Mouse (Mus musculus): ENCODE results near the gene Srebf2. TPM values are rescaled to one million over a fixed set of nuclear protein-coding genes. Genes with fewer than 3 reads are reported as not detected.
"Not testable (repeated sequence)": the region's sequence is repeated elsewhere in the genome, so short reads cannot be mapped to it uniquely, and the experiment has no call there.

The Srebf2 gene
- total RNA-seq, 2 experiments from 2014 or later, result 79.0 to 84.5 TPM

DNA sequence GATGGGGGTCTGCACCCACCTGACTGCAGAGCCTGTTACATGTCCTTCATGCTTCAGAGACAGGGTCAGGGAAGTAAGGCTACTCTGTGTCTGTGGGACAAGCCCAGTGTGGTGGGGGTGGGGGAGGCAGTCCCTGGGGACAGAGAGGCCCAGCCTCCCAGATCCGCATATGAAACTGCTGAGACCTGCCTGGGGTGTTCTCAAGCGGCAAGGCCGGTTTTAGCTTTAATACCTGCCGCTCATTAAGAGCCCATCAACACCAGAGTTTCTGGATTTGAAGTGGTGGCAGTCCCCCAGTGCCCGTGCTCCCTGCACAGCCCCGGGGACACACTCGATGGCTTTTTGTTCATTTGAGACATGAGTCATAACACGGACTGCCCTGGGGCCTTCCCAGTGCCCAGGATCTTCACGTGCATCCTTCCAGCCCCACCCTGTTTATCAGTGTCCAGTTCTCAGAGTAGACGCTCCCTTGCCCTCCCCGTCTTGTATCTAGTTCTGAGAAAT lies 82.6 kb downstream of the Srebf2 start:
- DNase-seq, result no peak

DNA sequence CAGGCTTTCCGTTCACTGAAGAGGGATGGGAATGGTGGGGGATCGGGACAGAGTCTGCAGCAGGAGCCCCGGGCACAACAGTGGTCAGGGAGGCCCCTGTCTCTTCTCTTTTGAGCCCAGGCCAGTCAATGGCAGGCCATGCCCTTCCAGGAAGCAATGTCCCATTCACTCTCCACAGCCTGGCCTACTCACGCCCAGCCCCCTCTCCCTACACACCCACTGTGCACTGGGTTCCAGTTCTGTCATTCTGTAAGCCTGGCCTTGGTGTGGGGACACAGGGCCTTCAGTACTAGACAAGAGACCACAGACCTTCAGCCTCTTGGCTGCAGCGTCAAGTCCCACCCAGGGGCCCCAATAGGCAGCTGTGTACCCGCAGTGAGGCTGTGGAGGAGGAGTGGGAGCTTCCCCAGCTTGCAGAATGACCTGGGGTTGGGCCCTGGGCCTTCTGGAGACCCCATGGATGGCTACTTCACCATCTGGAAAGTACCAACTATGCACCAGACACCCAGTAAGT lies 83.2 kb downstream of the Srebf2 start:
- DNase-seq, result no peak

DNA sequence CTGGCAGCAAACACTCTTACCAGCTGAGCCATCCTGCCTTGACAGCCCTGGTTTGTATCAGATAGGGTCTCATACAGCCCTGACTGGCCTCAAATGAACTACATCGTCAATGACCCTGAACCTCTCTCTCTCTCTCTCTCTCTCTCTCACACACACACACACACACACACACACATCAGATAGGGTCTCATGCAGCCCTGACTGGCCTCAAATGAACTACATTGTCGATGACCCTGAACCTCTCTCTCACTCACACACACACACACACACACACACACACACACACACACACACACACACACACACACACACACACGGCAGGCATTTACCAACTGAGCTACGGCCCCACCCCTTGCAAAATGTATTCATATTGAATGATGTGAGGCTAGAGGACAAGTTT lies 84.1 kb downstream of the Srebf2 start:
- DNase-seq, result no peak

DNA sequence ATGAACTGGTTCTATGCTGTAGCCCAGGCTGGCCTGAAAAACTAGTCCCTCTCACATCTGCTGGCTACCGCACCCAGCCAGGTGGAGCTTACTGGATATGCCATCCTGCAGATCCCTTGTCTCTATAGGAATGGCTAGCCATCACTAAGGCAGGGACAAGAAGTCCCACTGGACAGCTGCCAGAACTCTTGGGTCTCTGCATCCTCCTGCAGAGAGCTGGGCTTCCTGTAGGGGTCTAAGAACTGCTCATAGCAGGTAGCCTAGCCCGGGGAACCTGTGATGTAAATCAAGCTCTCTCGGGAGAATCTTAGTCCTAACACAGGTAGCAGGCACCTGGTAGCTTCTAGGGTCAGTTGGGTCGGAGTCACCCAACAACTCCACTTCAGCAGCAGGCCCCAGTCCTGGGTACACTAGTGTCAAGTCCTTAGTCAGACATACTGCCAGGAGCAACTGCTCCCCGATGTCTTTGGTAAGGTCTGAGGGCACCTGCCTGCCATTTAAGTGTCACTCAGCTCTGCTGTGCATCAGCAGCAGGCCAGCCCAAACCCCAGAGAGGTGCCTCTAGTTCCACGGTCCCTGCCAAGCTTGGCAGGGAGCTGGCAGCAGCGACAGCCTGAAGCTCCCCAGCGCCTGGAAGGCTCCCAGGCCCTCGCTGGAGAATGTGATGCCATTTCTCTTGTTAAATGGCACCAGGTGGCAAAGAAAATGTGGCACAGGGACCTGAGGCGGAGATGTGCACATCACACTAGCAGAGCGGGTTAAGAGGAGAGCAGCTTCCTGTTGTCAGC lies 84.8 kb downstream of the Srebf2 start:
- DNase-seq, result peak; percentile 39

DNA sequence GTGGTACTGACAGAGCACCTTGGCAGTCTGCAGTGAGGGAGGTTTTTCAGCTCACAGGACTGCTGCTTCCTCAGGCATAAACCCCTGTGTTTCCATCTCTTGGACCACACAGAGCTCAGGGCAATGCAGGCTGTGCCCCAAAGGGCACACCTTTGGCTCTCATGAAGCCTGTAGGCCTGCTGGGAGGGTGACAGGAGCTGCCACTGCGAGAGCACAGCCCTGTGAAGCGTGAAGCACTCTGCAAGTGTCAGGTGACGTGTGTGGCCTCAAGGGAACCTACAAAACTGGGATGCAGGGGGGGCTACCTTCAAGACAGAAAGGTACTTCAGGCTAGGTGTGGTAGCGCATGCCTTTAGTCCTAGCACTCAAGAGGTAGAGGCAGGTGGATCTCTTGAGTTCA lies 85.7 kb downstream of the Srebf2 start:
- no peak for DNase-seq

DNA sequence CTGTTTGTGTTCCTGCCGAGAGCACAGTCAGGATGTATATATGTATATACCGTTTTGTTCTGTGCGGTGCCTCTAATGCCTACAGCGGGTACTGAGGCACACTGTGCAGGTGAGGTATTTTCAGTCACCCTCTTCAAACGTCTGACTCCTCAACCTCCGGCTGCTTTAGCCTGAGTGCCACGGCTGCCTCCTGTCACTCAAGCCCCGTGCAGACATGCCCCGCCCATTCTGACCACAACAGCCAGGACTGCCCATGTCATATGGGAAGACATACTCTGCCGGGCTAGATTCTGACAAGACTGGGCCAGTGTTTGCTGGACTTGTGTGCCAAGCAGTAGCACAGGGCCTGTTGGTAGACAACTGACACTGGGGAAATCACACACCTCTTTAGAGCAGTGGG lies 88.7 kb downstream of the Srebf2 start:
- no peak for DNase-seq

DNA sequence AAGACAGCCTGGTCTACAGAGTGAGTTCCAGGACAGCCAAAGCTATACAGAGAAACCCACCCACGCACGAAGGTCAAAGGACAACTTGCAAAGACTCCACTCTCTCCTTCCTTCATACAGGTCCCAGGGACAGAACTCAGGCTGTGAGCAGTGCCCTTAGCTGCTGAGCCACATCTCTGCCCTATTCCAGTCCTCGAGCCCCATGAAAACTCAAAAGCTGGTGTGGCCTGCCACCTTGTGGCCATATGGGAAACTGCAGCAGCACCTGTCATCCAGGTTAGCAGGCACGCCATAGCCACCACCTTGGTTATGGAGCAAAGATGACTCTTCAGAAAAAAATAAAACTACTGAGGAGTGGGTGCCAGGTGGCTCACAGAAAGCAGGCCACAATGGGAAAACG lies 89.6 kb downstream of the Srebf2 start:
- DNase-seq, result peak; percentile 87

DNA sequence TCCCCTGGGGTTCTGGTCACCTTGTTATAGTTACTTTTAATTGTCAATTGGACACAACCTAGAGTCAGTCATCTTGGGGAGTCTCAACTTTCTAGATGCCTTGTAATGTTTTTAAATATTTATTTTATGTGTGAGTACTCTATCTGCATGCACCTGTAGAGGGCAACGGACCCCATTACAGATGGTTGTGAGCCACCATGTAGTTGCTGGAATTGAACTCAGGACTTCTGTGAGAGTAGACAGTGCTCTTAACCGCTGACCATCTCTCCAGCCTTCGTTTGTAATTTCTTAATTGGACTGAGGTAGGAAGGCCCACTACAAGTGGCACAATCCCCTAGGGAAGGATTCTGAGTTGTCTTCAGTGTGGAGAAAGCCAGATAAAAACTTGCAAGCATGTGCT lies 96.3 kb downstream of the Srebf2 start:
- no peak for DNase-seq

DNA sequence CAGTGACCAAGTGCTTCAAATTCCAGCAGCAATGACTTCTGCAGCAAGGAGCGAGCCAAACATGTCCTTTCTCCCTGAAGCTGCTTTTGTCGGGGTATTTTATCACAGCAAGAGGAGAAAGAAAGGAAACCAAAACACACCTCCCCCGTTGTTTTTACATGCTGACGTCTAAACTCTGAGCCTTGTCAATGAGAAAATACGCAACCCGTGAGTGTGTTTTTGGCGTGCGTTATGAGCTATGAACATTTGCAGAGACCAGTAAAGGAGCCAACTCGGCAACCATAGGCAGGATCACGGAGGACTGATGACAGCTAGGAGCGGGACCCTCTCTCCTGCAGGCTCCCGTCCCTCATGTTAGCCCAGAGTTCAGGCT lies 96.7 kb downstream of the Srebf2 start:
- DNase-seq, result no peak

DNA sequence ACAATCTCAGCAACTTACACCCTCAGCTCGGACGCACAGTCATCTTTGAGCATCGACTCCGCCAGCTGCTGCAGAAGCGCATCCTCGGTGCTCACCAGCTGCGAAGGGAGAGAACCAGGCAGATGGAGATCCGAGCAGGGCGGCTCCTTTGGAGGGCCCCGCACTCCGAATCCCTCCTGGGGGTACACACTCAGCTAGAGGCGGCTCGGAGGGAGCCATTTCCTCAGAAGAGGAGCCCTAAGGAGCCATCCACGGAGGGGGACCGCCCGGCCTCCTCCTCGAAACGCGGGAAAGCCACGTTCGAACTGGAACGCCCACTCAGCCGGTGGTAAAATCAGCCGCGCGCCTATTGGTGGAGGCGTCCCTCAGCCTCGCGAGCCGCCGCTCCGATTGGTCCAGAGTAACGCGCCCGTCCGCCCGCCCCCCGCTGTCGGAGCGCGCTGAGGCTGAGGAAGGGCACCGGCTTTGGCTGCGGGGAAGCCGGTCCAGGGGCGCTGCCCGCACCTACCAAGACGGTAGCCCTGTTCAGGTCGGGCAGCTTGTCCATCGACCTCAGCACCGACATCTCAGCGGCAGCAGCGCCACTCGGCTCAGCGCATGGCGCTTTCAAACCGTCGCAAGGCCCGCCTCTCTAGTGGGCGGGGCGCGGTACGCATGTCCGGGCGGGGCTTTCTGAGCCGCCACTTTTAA lies 97.3 kb downstream of the Srebf2 start, which contains the start of gene Cenpm:
TSS of gene Cenpm (minus strand) at position 634 of the 690 bp plus-strand sequence.
- peak; percentile 94 for DNase-seq

DNA sequence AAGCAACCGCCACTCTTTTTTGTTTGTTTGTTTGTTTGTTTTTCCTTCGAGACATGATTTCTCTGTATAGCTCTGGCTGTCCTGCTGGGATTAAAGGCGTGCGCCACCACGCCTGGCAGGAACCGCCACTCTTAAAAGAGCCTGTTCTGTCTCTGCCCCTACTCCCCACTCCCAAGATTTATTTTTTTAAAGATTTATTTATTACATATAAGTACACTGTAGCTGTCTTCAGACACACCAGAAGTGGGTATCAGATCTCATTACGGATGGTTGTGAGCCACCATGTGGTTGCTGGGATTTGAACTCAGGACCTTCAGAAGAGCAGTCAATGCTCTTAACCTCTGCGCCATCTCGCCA lies 97.8 kb downstream of the Srebf2 start:
- not testable (repeated sequence) for DNase-seq

DNA sequence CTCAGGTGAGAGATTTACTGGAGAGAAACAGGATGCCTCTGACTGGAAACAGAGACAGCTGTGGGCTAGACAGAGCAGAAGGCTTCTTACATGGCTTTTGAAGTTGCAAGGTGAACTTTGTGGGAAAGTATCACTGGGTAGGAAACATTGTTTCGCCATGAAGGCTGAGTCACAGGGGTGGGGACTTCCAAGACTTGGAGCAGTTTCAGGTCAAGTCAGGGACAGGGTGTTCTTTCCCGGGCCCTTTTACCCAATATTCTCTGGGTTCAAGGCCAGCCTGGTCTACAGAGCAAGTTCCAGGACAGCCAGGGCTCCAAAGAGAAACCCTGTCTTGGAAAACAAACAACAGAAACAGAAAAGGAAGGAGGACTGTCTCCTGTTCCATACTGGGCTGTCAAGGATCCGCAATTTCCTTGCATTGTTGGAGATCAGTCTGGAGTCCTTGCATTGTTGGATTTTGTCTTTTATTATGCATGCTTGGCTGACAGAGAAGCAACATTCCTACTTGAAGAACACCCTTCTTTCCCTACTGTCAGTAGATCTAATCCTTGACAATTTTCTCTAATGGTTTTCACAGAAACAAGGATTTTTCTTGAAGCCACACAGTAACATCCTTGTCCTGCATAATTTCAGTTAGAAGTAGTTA lies 100.3 kb downstream of the Srebf2 start:
- DNase-seq, result no peak

DNA sequence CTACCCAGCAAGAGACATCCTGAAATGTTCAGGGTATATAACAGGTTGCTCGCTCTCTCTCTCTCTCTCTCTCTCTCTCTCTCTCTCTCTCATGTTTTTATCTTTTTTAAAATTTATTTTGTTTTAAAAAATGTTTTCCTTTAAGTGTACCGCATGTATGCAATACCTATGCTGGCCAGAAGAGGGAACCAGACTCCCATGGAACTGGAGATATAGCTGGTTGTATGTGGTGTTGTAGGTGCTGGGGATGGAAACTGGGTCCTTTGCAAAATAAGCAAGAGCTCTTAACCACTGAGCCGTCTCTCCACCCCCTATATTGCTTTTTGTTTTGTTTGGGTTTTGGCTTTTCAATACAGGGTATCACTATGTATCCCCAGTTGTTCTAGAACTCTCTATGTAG lies 104.6 kb downstream of the Srebf2 start:
- DNase-seq, result no peak

DNA sequence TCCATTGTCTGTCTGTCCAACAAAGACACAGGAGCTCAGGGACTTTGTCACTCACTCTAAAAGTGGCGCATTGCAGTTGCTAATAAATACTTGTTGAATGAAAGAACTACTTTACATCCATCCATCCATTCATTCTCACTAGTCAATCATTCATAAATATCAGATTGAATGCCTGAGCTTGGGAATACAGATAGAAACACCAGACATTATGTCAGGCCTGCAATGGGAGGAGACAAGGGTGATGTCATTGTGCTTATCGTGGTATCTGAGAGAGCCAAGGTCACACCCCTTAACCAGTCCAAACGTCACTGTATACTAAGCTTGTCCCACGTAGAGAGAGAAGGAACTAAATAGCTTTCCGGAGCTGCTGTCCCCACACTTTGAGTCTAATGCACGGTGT lies 105.1 kb downstream of the Srebf2 start, which contains the start of gene 1500009C09Rik:
TSS of gene 1500009C09Rik (plus strand) at position 301 of the 400 bp plus-strand sequence.
- DNase-seq, result no peak

Small RNAs within 50 kb of the gene (microRNA-seq; reads per million reads assigned to microRNA genes)
- gene Mir33, result 17.6 to 19.2 reads per million in 2 experiments

Other genes with a start within 250 kb of the Srebf2 start
- gene Polr3h, start 220.9 kb upstream of the Srebf2 start, total RNA-seq (2021), result 1 to 10 TPM; 7.9 to 9.1 TPM
- 1 to 10 TPM; 6.3 to 8.8 TPM for gene Csdc2, start 210.4 kb upstream of the Srebf2 start, total RNA-seq (2021)
- 10 to 100 TPM; 21.1 to 22.2 TPM for gene Pmm1, start 186.3 kb upstream of the Srebf2 start, total RNA-seq (2021)
- not detected for gene 1700029P11Rik, start 166.6 kb upstream of the Srebf2 start, total RNA-seq (2021)
- gene Xrcc6, start 159.3 kb upstream of the Srebf2 start, total RNA-seq (2021), result 10 to 100 TPM; 26.6 to 27.4 TPM
- 10 to 100 TPM; 27.1 to 27.4 TPM for gene Desi1, start 113.3 kb upstream of the Srebf2 start, total RNA-seq (2021)
- gene Snu13, start 99.6 kb upstream of the Srebf2 start, total RNA-seq (2021), result 10 to 100 TPM; 63.4 to 69.5 TPM
- gene 4930407I10Rik, start 88.0 kb upstream of the Srebf2 start, total RNA-seq (2021), result not detected
- not detected for gene Mei1, start 77.2 kb upstream of the Srebf2 start, total RNA-seq (2021)
- 1 to 10 TPM; 6.1 to 8.3 TPM for gene Ccdc134, start 19.3 kb upstream of the Srebf2 start, total RNA-seq (2021)
- gene Shisa8, start 65.6 kb downstream of the Srebf2 start, total RNA-seq (2021), result under 1 TPM; 0.52 to 0.95 TPM
- under 1 TPM; 0.36 to 0.41 TPM for gene Tnfrsf13c, start 77.2 kb downstream of the Srebf2 start, total RNA-seq (2021)
- 10 to 100 TPM; 23.8 to 24.7 TPM for gene Cenpm, start 97.6 kb downstream of the Srebf2 start, total RNA-seq (2021)
- gene 1500009C09Rik, start 105.2 kb downstream of the Srebf2 start, total RNA-seq (2021), result not detected
- gene Sept3, start 127.7 kb downstream of the Srebf2 start, total RNA-seq (2021), result 1 to 10 TPM; 1.3 to 1.9 TPM
- gene Wbp2nl, start 151.8 kb downstream of the Srebf2 start, total RNA-seq (2021), result under 1 TPM; 0.43 TPM
- gene Naga, start 191.7 kb downstream of the Srebf2 start, total RNA-seq (2021), result 10 to 100 TPM; 40.0 to 41.1 TPM
- 1 to 10 TPM; 3.7 to 4.8 TPM for gene Pheta2, start 191.8 kb downstream of the Srebf2 start, total RNA-seq (2021)
- gene Smdt1, start 191.8 kb downstream of the Srebf2 start, total RNA-seq (2021), result 100 to 1,000 TPM; 176 to 206 TPM
- gene Ndufa6, start 207.1 kb downstream of the Srebf2 start, total RNA-seq (2021), result 100 to 1,000 TPM; 438 to 494 TPM
- 10 to 100 TPM; 15.0 to 17.1 TPM for gene Cyp2d22, start 233.1 kb downstream of the Srebf2 start, total RNA-seq (2021)
- under 1 TPM in 1 of 2 experiments, not detected in 1; 0.16 TPM for gene Cyp2d11, start 246.8 kb downstream of the Srebf2 start, total RNA-seq (2021)